Mouse (Mus musculus): Measurements from ENCODE around the gene Tnfrsf23. TPM values are rescaled to one million over a fixed set of nuclear protein-coding genes. Genes with fewer than 3 reads are reported as not detected.

Gene Tnfrsf23
- polyA plus RNA-seq (2015; fragmentation: Nextera tagmentation; extraction: Ambion mirVana): 8.2 and 9.2 TPM in 2 replicates

GRCm38 (mm10) chr7:143685359-143686067 is at the start of gene Tnfrsf23:
Tnfrsf23 (minus strand) TSS chr7:143685872.

DNA sequence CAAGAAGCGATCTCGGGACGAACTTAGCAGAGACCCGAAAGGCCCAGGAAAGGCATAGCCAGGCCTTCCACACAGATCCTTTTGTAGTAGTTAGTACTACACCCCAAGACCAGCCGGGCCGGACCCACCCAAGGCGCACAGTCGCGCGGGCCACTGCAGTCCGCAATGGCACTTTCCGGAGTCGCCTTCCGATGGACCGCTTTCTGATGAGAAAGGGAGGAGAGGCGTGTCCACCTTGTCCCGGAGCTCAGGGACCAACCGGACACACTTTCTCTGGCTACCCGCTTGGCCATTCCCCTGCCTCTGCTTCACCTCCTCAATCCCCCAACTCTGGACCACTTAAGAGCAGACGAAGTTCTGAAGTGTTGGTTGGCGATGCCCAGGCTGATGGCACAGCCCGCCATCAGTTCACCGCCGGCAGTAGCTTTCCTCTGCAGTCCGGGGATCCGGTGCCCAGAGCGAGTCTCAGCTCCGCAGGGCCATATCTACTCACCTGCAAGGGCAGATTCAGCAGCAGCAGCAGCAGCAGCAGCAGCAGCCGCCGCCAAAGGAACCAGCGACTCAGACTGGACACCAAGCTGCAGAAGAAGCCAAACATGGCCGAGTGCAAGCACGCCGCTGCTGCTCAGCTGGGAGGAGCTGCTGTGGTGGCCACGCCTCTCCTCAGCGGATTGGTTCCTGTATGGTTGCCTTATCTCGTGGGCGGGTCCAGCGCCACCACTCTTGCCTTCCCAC is 36.5 kb downstream of the Tnfrsf23 start, which contains the start of gene Tnfrsf22:
Gene Tnfrsf22 (minus strand): TSS at position 628 of the 735 bp plus-strand sequence.

GRCm38 (mm10) chr7:143628540-143628939 is 57.1 kb downstream of the Tnfrsf23 start, which contains the start of gene Tnfrsf26:
Tnfrsf26 (minus strand) TSS chr7:143628722.

Other genes with a start within 250 kb of the Tnfrsf23 start
- gene Cdkn1c, start 224.8 kb downstream of the Tnfrsf23 start, polyA plus RNA-seq (2015; fragmentation: Nextera tagmentation; extraction: Ambion mirVana): 118 and 150 TPM in 2 replicates
- gene Slc22a18, start 212.1 kb downstream of the Tnfrsf23 start, polyA plus RNA-seq (2015; fragmentation: Nextera tagmentation; extraction: Ambion mirVana): 4.3 and 4.8 TPM in 2 replicates
- 6.5 and 8.3 TPM in 2 replicates for gene Phlda2, start 182.7 kb downstream of the Tnfrsf23 start, polyA plus RNA-seq (2015; fragmentation: Nextera tagmentation; extraction: Ambion mirVana)
- gene Nap1l4, start 136.8 kb downstream of the Tnfrsf23 start, polyA plus RNA-seq (2015; fragmentation: Nextera tagmentation; extraction: Ambion mirVana): 123 and 128 TPM in 2 replicates
- 49.1 and 50.7 TPM in 2 replicates for gene Cars, start 85.8 kb downstream of the Tnfrsf23 start, polyA plus RNA-seq (2015; fragmentation: Nextera tagmentation; extraction: Ambion mirVana)
- gene Tnfrsf26, start 57.1 kb downstream of the Tnfrsf23 start, polyA plus RNA-seq (2015; fragmentation: Nextera tagmentation; extraction: Ambion mirVana): 0.89 and 1.3 TPM in 2 replicates
- 10.9 and 14.1 TPM in 2 replicates for gene Tnfrsf22, start 36.2 kb downstream of the Tnfrsf23 start, polyA plus RNA-seq (2015; fragmentation: Nextera tagmentation; extraction: Ambion mirVana)
- 43.1 and 44.2 TPM in 2 replicates for gene Osbpl5, start 71.1 kb upstream of the Tnfrsf23 start, polyA plus RNA-seq (2015; fragmentation: Nextera tagmentation; extraction: Ambion mirVana)
- gene Mrgprg, start 81.1 kb upstream of the Tnfrsf23 start, polyA plus RNA-seq (2015; fragmentation: Nextera tagmentation; extraction: Ambion mirVana): not detected in 2 replicates
- 0.29 and 0.51 TPM in 2 replicates for gene Mrgpre, start 98.6 kb upstream of the Tnfrsf23 start, polyA plus RNA-seq (2015; fragmentation: Nextera tagmentation; extraction: Ambion mirVana)
- 4.1 and 4.5 TPM in 2 replicates for gene Nadsyn1, start 137.0 kb upstream of the Tnfrsf23 start, polyA plus RNA-seq (2015; fragmentation: Nextera tagmentation; extraction: Ambion mirVana)
- gene Dhcr7, start 137.3 kb upstream of the Tnfrsf23 start, polyA plus RNA-seq (2015; fragmentation: Nextera tagmentation; extraction: Ambion mirVana): 38.4 and 63.1 TPM in 2 replicates
- gene Gm498, start 181.0 kb upstream of the Tnfrsf23 start, polyA plus RNA-seq (2015; fragmentation: Nextera tagmentation; extraction: Ambion mirVana): not detected in 2 replicates